Mouse (Mus musculus): ENCODE data around the gene Arhgef17. TPM values are rescaled to one million over a fixed set of nuclear protein-coding genes. Genes with fewer than 3 reads are reported as not detected.

Gene Arhgef17
- polyA plus RNA-seq, 1 experiment from 2014 or later: 1.7 TPM

DNA sequence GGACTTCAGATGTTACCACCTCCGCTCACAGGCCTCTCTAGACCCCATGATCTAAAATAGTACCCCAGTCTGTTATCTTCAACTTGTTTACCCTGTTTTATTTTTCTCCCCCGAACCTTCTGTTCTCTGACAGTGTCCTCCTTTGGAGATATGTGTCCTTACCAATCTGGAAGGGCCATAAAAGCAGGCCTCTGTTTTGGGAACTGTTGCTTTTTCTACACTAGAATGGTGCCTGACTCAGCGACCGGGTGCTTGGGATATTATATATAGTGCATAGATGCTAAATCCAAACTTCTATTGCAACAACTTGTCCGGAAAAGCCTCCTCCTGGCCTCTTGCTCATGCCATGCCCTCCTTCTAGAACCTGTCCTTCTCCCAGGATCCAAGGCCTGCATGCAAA lies 7.7 kb downstream of the Arhgef17 start:
- 70% methylated on average over 5 of the region's 5 CpGs for WGBS (ENCODE audit: insufficient replicate concordance)
- H3K27ac ChIP-seq: no peak overlapping the region
- H3K36me3 ChIP-seq: no peaks in the 10 kb centered on the region
- peaks cover 56% of the 10 kb centered on the region for H3K4me1 ChIP-seq
- no peaks in the 10 kb centered on the region for H3K9me3 ChIP-seq (replicated peaks)
- H3K27me3 ChIP-seq (replicated peaks): peaks cover 59% of the 10 kb centered on the region
- ATAC-seq: no peak
- no peak overlapping the region for H3K4me2 ChIP-seq
- no peak overlapping the region for H3K4me3 ChIP-seq
- H3K9ac ChIP-seq: no peak overlapping the region

DNA sequence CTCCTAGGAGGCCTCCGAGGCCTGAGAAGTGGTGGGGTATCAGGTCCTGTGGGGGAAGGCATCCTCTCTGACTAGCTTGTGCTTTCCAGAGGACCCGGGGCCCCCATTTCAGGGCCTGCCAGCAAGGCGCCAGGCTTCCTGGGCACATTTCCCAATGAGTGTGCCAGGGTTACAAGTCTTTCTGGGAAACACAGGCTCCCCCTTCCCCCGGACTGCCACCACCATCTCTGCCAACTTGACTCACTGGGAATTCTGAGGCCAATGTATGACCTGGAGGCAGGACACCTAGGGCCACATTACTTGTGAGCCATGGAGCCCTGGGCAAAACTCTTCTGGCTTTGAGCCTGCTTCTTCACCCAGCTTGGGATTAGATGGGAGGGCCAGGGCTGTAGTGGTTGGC lies 9.0 kb downstream of the Arhgef17 start:
- H3K4me2 ChIP-seq: no peak overlapping the region
- H3K36me3 ChIP-seq: no peaks in the 10 kb centered on the region
- peaks cover 55% of the 10 kb centered on the region for H3K4me1 ChIP-seq
- H3K9ac ChIP-seq: no peak overlapping the region
- H3K27me3 ChIP-seq (replicated peaks): peaks cover 46% of the 10 kb centered on the region
- 68% methylated on average over 4 of the region's 4 CpGs for WGBS (ENCODE audit: insufficient replicate concordance)
- no peak overlapping the region for H3K4me3 ChIP-seq
- no peak for ATAC-seq
- no peak overlapping the region for H3K27ac ChIP-seq
- no peaks in the 10 kb centered on the region for H3K9me3 ChIP-seq (replicated peaks)

DNA sequence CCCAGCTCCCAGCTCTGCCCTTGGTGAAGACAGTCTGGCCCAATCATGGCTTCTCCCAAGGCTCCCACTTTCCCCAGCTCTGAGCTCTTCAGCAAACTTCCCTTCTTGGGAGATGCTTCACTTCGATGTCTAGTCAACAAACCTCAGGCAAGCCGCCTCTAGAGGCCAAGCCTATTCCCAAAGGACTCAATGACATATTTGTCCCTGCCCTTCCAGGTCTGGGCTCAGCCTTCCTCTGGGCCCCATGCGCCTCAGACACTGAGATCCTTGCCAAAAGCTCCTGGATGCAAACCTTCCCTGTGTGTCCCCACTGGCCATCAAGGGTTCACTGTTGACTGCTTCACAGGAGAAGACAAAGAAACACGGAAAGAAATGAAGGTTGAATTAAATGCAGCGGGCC lies 10.6 kb downstream of the Arhgef17 start:
- no peak overlapping the region for H3K4me3 ChIP-seq
- no peak overlapping the region for H3K9ac ChIP-seq
- H3K4me2 ChIP-seq: no peak overlapping the region
- H3K27ac ChIP-seq: no peak overlapping the region
- no peaks in the 10 kb centered on the region for H3K9me3 ChIP-seq (replicated peaks)
- 61% methylated on average over 5 of the region's 5 CpGs for WGBS (ENCODE audit: insufficient replicate concordance)
- peaks cover 45% of the 10 kb centered on the region for H3K4me1 ChIP-seq
- H3K27me3 ChIP-seq (replicated peaks): peaks cover 30% of the 10 kb centered on the region
- ATAC-seq: no peak
- H3K36me3 ChIP-seq: peaks cover 6% of the 10 kb centered on the region; the same call in 1 of the 2 replicates

DNA sequence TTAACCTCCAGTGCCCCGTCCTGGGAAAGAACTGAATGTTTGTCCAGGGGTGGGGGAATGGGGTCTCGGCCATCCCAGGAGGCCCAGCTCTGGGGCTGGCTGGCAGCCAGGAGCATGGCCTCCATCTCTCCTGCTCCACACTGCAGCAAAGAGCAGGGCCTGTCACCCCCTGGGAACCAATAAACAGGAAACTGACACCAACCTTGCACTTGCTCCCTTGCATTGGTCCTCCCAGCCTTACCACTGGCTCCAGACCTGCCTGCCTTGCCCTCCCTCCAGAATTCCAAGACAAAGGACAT lies 12.1 kb downstream of the Arhgef17 start:
- 57% methylated on average over 2 of the region's 2 CpGs for WGBS (ENCODE audit: insufficient replicate concordance)
- H3K9ac ChIP-seq: no peak overlapping the region

DNA sequence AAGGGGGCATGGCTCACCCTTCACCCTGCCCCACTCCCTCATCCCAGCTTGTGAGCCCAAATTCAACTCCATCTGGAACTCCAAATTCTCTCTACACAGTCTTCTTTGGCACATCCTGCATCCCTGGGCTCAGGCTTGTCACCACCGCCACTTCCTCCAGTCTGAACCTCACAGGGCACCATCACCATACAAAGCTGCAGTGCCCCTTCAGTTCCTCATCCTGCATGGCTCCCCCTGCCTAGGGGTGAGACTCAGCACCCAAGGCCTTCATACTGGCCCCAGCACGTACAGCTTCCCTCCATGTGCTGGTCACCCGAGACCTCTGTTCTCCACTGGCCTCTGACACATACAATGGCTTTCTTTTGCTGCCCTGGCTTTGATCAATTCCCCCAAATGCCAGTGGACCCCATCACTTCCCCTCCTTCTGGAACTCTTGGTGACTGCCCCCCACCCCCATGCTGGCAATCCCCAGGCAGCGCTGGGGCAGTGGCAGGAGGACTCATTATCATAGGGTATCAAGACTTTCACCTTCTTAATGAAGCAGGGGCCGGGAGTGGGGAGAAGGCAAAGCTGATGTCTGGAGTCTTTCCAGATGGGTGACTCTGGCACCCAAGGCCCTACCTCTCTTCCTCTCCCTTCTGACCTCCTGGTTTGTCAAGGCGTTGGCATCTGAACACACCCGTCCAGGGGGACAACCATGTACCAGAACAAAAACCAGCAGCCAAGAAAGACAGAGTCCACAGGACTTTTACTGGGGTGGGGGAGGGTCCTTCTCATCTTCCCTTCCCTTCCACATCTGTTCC lies 12.7 kb downstream of the Arhgef17 start:
- no peak for ATAC-seq
- Histone ChIP-seq H3K27me3 (replicated peaks) (peaks cover 10% of the 10 kb centered on the region; the same call in 1 of the 2 replicates), H3K4me3 (no peak overlapping the region), H3K4me2 (no peak overlapping the region), H3K9ac (no peak overlapping the region), H3K9me3 (replicated peaks) (no peaks in the 10 kb centered on the region), H3K36me3 (peaks cover 6% of the 10 kb centered on the region; the same call in 1 of the 2 replicates), H3K4me1 (peaks cover 33% of the 10 kb centered on the region), H3K27ac (peak overlapping the region; percentile 15; the same call in 1 of the 2 replicates)
- WGBS (ENCODE audit: insufficient replicate concordance): 55% methylated on average over 7 of the region's 7 CpGs

More for the DNA sequence above, 12.1 kb downstream of the Arhgef17 start:
- Histone ChIP-seq H3K4me1 (peaks cover 37% of the 10 kb centered on the region), H3K36me3 (peaks cover 6% of the 10 kb centered on the region; the same call in 1 of the 2 replicates), H3K4me2 (no peak overlapping the region), H3K27ac (0 out of 2 replicates have a peak overlapping the region, but pooled peaks have one; percentile 17), H3K4me3 (no peak overlapping the region), H3K9me3 (replicated peaks) (no peaks in the 10 kb centered on the region), H3K27me3 (replicated peaks) (peaks cover 16% of the 10 kb centered on the region)
- no peak for ATAC-seq

DNA sequence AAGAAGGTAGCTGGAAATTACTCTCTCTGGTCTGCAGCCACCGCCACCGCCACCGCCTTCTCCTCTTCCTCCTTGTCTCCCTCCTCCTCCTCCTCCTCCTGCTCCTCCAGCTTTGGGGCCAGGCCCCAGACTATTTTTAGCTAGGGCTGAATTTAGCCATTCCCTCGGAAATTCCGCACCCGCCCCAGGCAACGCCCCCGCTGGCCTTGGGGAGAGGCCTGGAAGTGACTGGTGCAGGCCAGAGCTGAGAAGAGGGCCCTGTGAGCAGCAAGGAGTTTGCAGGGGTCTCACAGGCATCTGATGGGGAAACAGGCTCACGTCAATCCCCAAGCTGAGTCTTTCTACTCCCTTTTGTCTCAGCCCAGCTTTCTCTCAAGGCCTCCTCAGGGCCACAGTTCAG lies 13.7 kb downstream of the Arhgef17 start:
- WGBS (ENCODE audit: insufficient replicate concordance): 49% methylated on average over 9 of the region's 9 CpGs
- Histone ChIP-seq H3K9ac (no peak overlapping the region), H3K27ac (0 out of 2 replicates have a peak overlapping the region, but pooled peaks have one; percentile 28), H3K36me3 (peaks cover 6% of the 10 kb centered on the region; the same call in 1 of the 2 replicates), H3K4me2 (no peak overlapping the region), H3K27me3 (replicated peaks) (0 out of 2 replicates have a peak, but pooled peaks cover 3% of the 10 kb centered on the region), H3K4me1 (peaks cover 31% of the 10 kb centered on the region), H3K9me3 (replicated peaks) (no peaks in the 10 kb centered on the region), H3K4me3 (no peak overlapping the region)
- no peak for ATAC-seq

DNA sequence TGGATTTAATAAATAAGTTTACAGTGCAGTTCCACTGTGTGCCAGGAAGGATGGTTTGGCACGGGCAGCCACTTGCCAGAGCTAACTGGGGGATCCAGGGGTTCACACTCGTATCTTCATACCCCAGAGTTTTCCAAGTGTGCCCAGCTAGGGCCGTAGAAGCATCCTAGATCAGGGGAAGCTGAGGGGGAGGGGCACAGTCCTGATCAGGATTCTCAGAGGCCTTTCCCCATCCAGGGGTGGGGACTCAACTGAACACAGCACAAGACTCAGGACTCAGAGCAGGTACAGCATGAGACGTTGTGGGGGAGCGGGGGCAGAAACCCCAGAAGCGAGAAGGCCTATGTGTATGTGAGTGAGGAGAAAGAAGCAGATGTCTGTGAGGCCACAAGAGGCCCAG lies 14.2 kb downstream of the Arhgef17 start:
- 0 out of 2 replicates have a peak overlapping the region, but pooled peaks have one; percentile 18 for H3K27ac ChIP-seq

DNA sequence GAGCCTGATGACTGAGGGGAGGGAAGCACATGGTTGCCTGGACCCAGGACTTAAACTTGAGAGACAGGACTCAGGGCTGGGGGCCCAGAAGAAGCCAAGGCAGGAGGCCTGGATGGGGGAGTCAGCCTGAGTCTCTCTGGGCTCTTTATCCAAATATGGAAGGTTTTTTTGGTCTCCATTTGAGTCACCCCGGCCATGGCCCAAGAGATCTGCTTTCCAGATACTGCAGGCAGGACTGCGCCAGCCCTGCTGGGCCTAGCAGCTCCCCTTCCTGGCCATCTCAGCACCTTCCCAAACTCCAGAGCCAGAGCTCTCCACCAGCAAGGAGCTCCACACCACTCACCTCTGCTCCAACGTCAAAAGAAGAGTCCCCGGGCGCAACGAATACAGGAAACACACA lies 15.4 kb downstream of the Arhgef17 start:
- H3K27ac ChIP-seq: no peak overlapping the region
- H3K36me3 ChIP-seq: peaks cover 6% of the 10 kb centered on the region; the same call in 1 of the 2 replicates

More for the DNA sequence above, 14.2 kb downstream of the Arhgef17 start:
- Histone ChIP-seq H3K9me3 (replicated peaks) (no peaks in the 10 kb centered on the region), H3K4me1 (peaks cover 32% of the 10 kb centered on the region), H3K4me3 (no peak overlapping the region), H3K27me3 (replicated peaks) (no peaks in the 10 kb centered on the region), H3K9ac (no peak overlapping the region), H3K36me3 (peaks cover 6% of the 10 kb centered on the region; the same call in 1 of the 2 replicates), H3K4me2 (no peak overlapping the region)
- 59% methylated on average over 6 of the region's 6 CpGs for WGBS (ENCODE audit: insufficient replicate concordance)
- no peak for ATAC-seq

DNA sequence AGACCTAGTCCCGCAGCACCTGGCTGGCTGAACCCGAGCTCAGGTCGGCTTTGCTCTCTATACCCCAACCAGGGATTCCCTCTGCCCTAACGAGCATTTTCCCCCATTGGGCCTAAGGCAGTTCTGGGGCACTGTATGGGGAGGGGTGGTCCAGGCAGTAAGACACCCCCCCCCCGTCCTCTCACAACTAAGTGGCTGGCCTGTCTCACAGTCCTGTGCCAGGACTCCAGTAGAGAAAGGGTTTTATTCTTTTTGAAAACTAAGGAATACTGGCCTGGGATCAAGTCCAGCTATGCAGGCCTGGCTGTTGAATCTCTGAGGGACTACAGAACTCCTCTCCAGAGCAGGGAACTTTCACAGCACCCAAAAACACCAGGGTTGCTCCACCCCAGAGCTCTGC lies 16.7 kb downstream of the Arhgef17 start:
- Histone ChIP-seq H3K36me3 (peaks cover 6% of the 10 kb centered on the region; the same call in 1 of the 2 replicates), H3K4me2 (no peak overlapping the region), H3K4me3 (no peak overlapping the region), H3K9me3 (replicated peaks) (no peaks in the 10 kb centered on the region), H3K27ac (no peak overlapping the region), H3K9ac (no peak overlapping the region), H3K4me1 (peaks cover 55% of the 10 kb centered on the region), H3K27me3 (replicated peaks) (no peaks in the 10 kb centered on the region)
- WGBS (ENCODE audit: insufficient replicate concordance): 72% methylated on average over 5 of the region's 5 CpGs
- ATAC-seq: no peak

More for the DNA sequence above, 15.4 kb downstream of the Arhgef17 start:
- Histone ChIP-seq H3K4me2 (no peak overlapping the region), H3K27me3 (replicated peaks) (no peaks in the 10 kb centered on the region), H3K9ac (no peak overlapping the region), H3K9me3 (replicated peaks) (no peaks in the 10 kb centered on the region), H3K4me3 (no peak overlapping the region), H3K4me1 (peaks cover 45% of the 10 kb centered on the region)
- WGBS (ENCODE audit: insufficient replicate concordance): 62% methylated on average over 6 of the region's 6 CpGs
- ATAC-seq: no peak

DNA sequence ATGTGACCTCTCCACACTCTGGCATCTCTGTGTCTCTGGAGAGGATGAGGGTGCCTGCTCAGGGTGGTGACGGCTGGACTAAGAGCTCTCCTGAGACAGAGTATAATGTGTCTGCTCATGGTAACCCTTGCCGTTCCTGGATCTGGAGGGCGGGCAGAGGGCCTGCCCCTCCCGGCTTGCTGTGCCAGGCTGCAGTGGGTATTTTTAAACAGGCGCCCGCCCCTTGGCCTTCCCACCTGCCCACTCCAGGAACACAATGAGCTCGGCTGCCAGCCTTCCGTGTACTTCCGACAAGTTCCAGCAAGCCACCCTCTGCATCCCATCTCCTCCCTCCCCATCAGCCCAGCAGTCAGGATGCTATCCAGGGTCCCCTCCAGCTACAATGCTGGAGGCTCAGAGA lies 20.1 kb downstream of the Arhgef17 start:
- ATAC-seq: no peak
- 67% methylated on average over 9 of the region's 9 CpGs for WGBS (ENCODE audit: insufficient replicate concordance)
- Histone ChIP-seq H3K4me3 (no peak overlapping the region), H3K4me1 (peaks cover 48% of the 10 kb centered on the region), H3K27ac (peak overlapping the region; percentile 57), H3K27me3 (replicated peaks) (0 out of 2 replicates have a peak, but pooled peaks cover 3% of the 10 kb centered on the region), H3K4me2 (peak overlapping the region; percentile 18; the same call in 1 of the 2 replicates), H3K36me3 (peaks cover 3% of the 10 kb centered on the region; the same call in 1 of the 2 replicates), H3K9ac (no peak overlapping the region), H3K9me3 (replicated peaks) (no peaks in the 10 kb centered on the region)

DNA sequence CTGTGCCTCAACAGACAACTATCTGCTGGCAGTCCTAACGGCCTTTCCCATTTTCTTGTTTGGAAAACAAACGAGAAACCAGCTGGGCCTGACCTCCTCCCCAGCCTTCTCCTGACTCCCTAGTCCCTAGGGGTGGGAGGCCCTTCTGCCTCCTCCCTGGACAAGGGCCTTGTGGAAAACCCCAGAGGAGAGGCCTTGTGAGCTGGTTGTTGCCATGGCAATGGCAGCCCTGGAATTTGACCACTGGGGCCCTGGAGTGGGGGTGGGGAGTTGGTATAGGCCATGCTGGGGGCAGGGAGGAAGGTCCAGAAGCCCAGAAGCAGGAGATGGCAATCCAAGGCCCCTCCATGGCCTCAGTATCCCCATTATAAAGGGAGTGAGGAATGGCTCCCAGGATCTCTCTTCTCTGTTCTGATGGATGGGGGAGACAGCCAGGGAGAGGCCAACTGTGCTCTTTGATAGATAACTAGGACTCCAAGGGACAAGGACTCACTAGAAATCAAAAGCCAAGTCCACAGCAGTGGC lies 20.6 kb downstream of the Arhgef17 start:
- Histone ChIP-seq H3K9me3 (replicated peaks) (no peaks in the 10 kb centered on the region), H3K27me3 (replicated peaks) (0 out of 2 replicates have a peak, but pooled peaks cover 3% of the 10 kb centered on the region), H3K36me3 (no peaks in the 10 kb centered on the region), H3K4me1 (peaks cover 48% of the 10 kb centered on the region), H3K9ac (no peak overlapping the region), H3K27ac (peak overlapping the region; percentile 57), H3K4me2 (peak overlapping the region; percentile 18; the same call in 1 of the 2 replicates), H3K4me3 (no peak overlapping the region)
- peak; percentile 34; the same call in 1 of the 2 replicates for ATAC-seq
- 49% methylated on average over 2 of the region's 2 CpGs for WGBS (ENCODE audit: insufficient replicate concordance)

DNA sequence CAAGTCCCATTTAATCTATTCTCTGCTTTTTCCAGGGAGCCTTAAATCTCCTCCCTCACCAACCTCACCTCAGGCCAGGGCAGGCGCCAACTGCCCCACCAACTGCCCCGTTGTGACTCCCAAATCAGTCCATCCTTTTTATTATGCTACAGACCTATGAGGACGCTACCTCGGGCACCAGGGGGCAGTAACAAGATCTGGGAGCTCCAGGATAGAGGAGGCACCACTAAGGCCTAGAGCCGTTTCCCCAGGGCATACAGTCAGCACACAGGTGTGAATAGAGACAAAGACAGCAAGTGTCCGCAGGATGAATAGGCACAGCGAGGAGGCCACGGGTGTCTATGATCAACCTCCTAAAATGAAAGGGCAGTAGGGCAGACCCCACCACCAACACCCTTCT lies 23.3 kb downstream of the Arhgef17 start:
- H3K27me3 ChIP-seq (replicated peaks): 0 out of 2 replicates have a peak, but pooled peaks cover 3% of the 10 kb centered on the region
- no peak for ATAC-seq
- no peak overlapping the region for H3K9ac ChIP-seq
- no peak overlapping the region for H3K27ac ChIP-seq
- peaks cover 48% of the 10 kb centered on the region for H3K4me1 ChIP-seq
- WGBS (ENCODE audit: insufficient replicate concordance): 45% methylated on average over 8 of the region's 8 CpGs
- no peaks in the 10 kb centered on the region for H3K36me3 ChIP-seq
- no peak overlapping the region for H3K4me3 ChIP-seq
- H3K4me2 ChIP-seq: no peak overlapping the region
- H3K9me3 ChIP-seq (replicated peaks): no peaks in the 10 kb centered on the region
